Mouse (Mus musculus): ENCODE data around the gene Wnt5b. TPM values are rescaled to one million over a fixed set of nuclear protein-coding genes. Genes with fewer than 3 reads are reported as not detected.

Gene Wnt5b
- 5.3 and 5.5 TPM in 2 replicates for total RNA-seq (2014; rRNA removed; ENCODE audit: low replicate concordance)
- polyA plus RNA-seq (2015; fragmentation: Nextera tagmentation; extraction: Ambion mirVana) = 4.2 and 4.3 TPM in 2 replicates

DNA sequence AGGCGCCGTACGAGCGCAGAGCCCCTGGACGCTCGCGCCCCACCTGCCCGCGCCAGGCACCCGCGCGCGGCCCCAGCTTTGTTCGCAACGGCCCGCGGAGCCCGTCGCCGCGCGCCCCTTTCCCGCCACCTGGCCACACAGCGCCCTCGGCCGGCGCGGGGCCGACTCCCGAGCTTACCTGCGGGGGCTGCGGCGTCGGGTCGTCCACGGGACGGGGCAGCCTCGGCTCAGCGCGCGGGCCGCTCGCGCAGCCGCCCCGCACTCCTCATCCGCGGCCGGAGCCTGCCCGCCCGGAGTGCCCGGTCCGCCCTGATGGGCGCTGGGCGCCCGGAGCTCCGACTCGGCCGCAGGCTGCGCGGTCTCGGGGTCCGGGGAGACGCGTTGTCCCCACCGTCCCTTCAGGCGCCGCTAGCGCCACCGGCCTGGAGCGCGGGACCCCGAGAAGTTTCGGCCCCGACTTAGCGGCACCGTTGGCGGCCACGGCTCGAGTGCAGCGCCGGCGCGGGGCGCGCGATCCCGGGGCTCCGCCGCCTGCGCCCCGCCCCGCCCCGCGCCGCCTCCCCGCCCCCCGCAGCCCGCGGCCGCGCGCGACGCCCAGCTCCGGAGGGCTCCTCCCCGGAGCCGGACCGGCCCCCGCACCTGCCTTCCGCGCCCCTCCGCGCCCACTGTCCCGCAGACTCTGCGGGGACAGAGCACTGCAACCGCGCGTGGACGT, at the start of gene Wnt5b:
Wnt5b (minus strand) TSS at position 545 of the 715 bp plus-strand sequence.
- 0 out of 2 replicates have a peak, but pooled peaks cover 3% of the 10 kb centered on the region for H3K4me1 ChIP-seq (ENCODE audit: control insufficient read depth, insufficient read depth)
- peaks cover 24% of the 10 kb centered on the region for H3K27me3 ChIP-seq (ENCODE audit: control insufficient read depth, insufficient read depth, low read length)
- peak within 1 kb of the TSS; percentile 96 for H3K4me2 ChIP-seq (ENCODE audit: low read depth, low read length)
- H3K27ac ChIP-seq (ENCODE audit: low read depth) = no peak within 1 kb of the TSS
- peak within 1 kb of the TSS; percentile 68 for H3K9ac ChIP-seq (replicated peaks; ENCODE audit: low read depth, low read length)
- DNase-seq (ENCODE audit: low spot score) (no peak), ATAC-seq (ENCODE audit: insufficient read depth, low read depth) (peak; percentile 72)
- peak within 1 kb of the TSS; percentile 75 for H3K4me3 ChIP-seq (ENCODE audit: low read depth, low read length)
- no peaks in the 10 kb centered on the region for H3K36me3 ChIP-seq (replicated peaks; ENCODE audit: control insufficient read depth, insufficient read depth, low read length)
- under 1% methylated on average over 55 of the region's 120 CpGs for WGBS
- TF ChIP-seq CTCF (IDR thresholded peaks at IDR 0.05; ENCODE audit: low read depth) (no peak), EP300 (IDR thresholded peaks at IDR 0.05; ENCODE audit: low read depth) (no peak)
- H3K9me3 ChIP-seq (replicated peaks; ENCODE audit: control insufficient read depth, low read length) = no peaks in the 10 kb centered on the region

DNA sequence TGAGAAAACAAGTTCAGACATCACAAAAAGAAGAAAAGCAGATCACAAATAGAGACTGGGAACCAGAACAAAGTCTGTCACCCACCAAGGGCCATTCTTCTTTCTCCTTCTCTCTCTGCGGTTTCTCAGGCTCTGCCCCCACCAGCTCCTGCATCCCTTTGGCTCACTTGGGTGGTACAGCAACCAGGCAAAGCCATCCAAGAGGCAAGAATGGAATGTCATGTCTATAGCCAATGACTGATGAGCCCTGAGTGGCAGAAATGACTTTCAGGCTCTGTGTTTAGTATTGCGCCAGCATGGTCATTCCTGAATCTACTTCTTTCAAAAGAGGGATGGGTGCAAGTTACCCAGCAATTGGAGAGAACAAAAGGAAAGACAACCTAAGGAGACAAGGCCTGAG, 46.7 kb upstream of the Wnt5b start:
- H3K9me3 ChIP-seq (replicated peaks; ENCODE audit: control insufficient read depth, low read length) = no peaks in the 10 kb centered on the region
- peaks cover 19% of the 10 kb centered on the region for H3K4me1 ChIP-seq (ENCODE audit: control insufficient read depth, insufficient read depth)
- H3K36me3 ChIP-seq (replicated peaks; ENCODE audit: control insufficient read depth, insufficient read depth, low read length) = peaks cover 16% of the 10 kb centered on the region
- H3K4me2 ChIP-seq (ENCODE audit: low read depth, low read length) = no peak overlapping the region
- ATAC-seq (ENCODE audit: insufficient read depth, low read depth) (no peak), DNase-seq (ENCODE audit: low spot score) (no peak)
- no peak for TF ChIP-seq EP300 (IDR thresholded peaks at IDR 0.05; ENCODE audit: low read depth)
- no peak for TF ChIP-seq CTCF (IDR thresholded peaks at IDR 0.05; ENCODE audit: low read depth)
- no peak overlapping the region for H3K9ac ChIP-seq (replicated peaks; ENCODE audit: low read depth, low read length)
- no peak overlapping the region for H3K4me3 ChIP-seq (ENCODE audit: low read depth, low read length)
- 91% methylated on average over 2 of the region's 2 CpGs for WGBS
- no peak overlapping the region for H3K27ac ChIP-seq (ENCODE audit: low read depth)
- no peaks in the 10 kb centered on the region for H3K27me3 ChIP-seq (ENCODE audit: control insufficient read depth, insufficient read depth, low read length)

DNA sequence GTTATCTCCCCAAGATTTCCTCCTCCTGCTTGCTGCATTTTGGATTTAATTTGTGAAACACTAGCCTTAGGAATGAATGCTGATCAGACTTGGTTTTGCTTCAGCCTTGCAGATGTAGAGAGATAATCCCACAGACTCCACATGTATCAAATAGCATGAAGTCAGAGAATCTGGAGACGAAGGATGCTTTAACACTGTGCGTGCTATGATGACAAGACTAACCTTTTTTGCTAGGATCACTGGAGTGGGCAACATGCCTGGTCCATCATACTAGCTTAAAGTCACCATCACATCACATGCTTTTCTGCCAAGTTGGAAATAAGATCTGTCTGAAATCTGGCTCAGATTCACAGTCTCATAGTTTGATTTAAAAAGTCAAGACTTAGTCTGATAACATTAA, 43.8 kb upstream of the Wnt5b start:
- Histone ChIP-seq H3K4me1 (ENCODE audit: control insufficient read depth, insufficient read depth) (peaks cover 38% of the 10 kb centered on the region), H3K9ac (replicated peaks; ENCODE audit: low read depth, low read length) (no peak overlapping the region), H3K27me3 (ENCODE audit: control insufficient read depth, insufficient read depth, low read length) (no peaks in the 10 kb centered on the region), H3K4me3 (ENCODE audit: low read depth, low read length) (no peak overlapping the region), H3K4me2 (ENCODE audit: low read depth, low read length) (no peak overlapping the region), H3K9me3 (replicated peaks; ENCODE audit: control insufficient read depth, low read length) (no peaks in the 10 kb centered on the region), H3K36me3 (replicated peaks; ENCODE audit: control insufficient read depth, insufficient read depth, low read length) (peaks cover 9% of the 10 kb centered on the region; the same call in 1 of the 2 replicates), H3K27ac (ENCODE audit: low read depth) (no peak overlapping the region)
- ATAC-seq (ENCODE audit: insufficient read depth, low read depth) (no peak), DNase-seq (ENCODE audit: low spot score) (no peak)
- TF ChIP-seq EP300 (IDR thresholded peaks at IDR 0.05; ENCODE audit: low read depth) = no peak
- 69% methylated on average over 2 of the region's 2 CpGs for WGBS

DNA sequence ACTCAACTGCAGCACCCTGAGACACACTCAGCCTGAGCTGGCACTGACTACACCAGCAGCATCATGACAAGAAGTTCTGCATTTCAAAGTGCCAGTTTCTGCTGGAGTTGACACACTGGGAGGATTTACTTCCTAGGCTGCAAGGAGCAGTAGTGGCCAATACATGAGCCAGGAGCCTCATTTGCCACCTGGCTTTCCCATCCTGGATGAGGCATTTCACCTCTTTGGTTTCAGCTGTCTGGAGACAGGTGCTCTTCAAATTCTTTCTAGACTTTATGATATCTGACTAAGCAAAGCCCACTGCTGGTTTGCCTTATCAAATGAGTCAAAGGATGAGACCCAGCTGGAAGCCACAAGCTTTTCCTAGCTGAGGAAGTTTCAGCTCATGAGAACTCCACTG, 43.3 kb upstream of the Wnt5b start:
- H3K36me3 ChIP-seq (replicated peaks; ENCODE audit: control insufficient read depth, insufficient read depth, low read length) = peaks cover 7% of the 10 kb centered on the region; the same call in 1 of the 2 replicates
- no peak overlapping the region for H3K4me3 ChIP-seq (ENCODE audit: low read depth, low read length)
- H3K4me1 ChIP-seq (ENCODE audit: control insufficient read depth, insufficient read depth) = peaks cover 38% of the 10 kb centered on the region
- no peak for DNase-seq (ENCODE audit: low spot score)
- H3K27me3 ChIP-seq (ENCODE audit: control insufficient read depth, insufficient read depth, low read length) = no peaks in the 10 kb centered on the region
- no peak overlapping the region for H3K9ac ChIP-seq (replicated peaks; ENCODE audit: low read depth, low read length)
- ATAC-seq (ENCODE audit: insufficient read depth, low read depth) = no peak
- H3K4me2 ChIP-seq (ENCODE audit: low read depth, low read length) = no peak overlapping the region
- no peak overlapping the region for H3K27ac ChIP-seq (ENCODE audit: low read depth)
- no peaks in the 10 kb centered on the region for H3K9me3 ChIP-seq (replicated peaks; ENCODE audit: control insufficient read depth, low read length)
- TF ChIP-seq CTCF (IDR thresholded peaks at IDR 0.05; ENCODE audit: low read depth) (no peak), EP300 (IDR thresholded peaks at IDR 0.05; ENCODE audit: low read depth) (no peak)

DNA sequence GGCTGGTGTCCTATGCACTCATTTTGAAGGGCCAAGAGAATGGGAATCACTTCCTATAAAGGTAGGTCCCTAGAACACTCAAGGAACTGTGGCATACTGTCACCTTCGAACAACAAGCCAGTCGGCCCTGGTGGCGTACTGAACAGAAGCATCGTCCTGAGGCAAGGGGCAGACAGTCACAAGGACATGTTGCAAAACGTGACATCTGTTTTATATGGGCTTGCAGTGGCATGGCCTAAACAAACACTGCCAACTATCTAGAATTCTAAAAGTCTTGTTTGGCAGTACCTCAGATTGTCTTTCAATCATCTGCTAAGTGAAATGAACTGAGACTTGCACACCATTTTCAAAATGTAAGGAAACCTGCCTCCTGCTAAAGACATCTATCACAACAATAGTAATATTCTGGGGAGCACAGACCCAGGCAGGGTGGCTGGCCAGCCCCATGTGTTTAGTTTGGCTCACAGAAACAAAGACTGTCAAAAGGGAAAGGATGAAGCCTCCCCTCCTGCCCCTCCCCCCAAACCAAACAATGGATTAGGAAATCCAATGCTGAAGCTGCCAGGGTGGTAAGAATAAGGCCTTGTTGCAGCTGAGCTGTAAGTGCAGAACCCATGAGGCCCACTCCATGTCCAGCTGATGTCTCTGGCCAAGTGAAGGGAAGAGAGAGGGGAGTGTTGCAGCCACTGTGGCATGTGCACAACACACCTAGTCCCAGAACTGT, 41.7 kb upstream of the Wnt5b start:
- no peak overlapping the region for H3K4me2 ChIP-seq (ENCODE audit: low read depth, low read length)
- H3K9ac ChIP-seq (replicated peaks; ENCODE audit: low read depth, low read length) = no peak overlapping the region
- H3K27me3 ChIP-seq (ENCODE audit: control insufficient read depth, insufficient read depth, low read length) = no peaks in the 10 kb centered on the region
- DNase-seq (ENCODE audit: low spot score) (peak; percentile 45), ATAC-seq (ENCODE audit: insufficient read depth, low read depth) (peak; percentile 36; the same call in 1 of the 2 replicates)
- H3K4me1 ChIP-seq (ENCODE audit: control insufficient read depth, insufficient read depth) = peaks cover 38% of the 10 kb centered on the region
- TF ChIP-seq CTCF (IDR thresholded peaks at IDR 0.05; ENCODE audit: low read depth) (no peak), EP300 (IDR thresholded peaks at IDR 0.05; ENCODE audit: low read depth) (no peak)
- WGBS = 57% methylated on average over 5 of the region's 5 CpGs
- H3K9me3 ChIP-seq (replicated peaks; ENCODE audit: control insufficient read depth, low read length) = no peaks in the 10 kb centered on the region
- no peak overlapping the region for H3K4me3 ChIP-seq (ENCODE audit: low read depth, low read length)
- peak overlapping the region; percentile 40; the same call in 1 of the 2 replicates for H3K27ac ChIP-seq (ENCODE audit: low read depth)
- H3K36me3 ChIP-seq (replicated peaks; ENCODE audit: control insufficient read depth, insufficient read depth, low read length) = 0 out of 2 replicates have a peak, but pooled peaks cover 3% of the 10 kb centered on the region
